Mouse (Mus musculus): ENCODE measurements around the gene Gm3139.
"Not testable (repeated sequence)": the region's sequence is repeated elsewhere in the genome, so short reads cannot be mapped to it uniquely, and the experiment has no call there.

- not testable (repeated sequence) for TF ChIP-seq GATA1, TAL1 (IDR thresholded peaks at IDR 0.05; ENCODE audit: low read length)
These were observed at the start of gene Gm3139 for GRCm38 (mm10) chr5:94525987-94526386.
